Mouse (Mus musculus) heart, adult 11 months (tissue): ENCODE results near the gene Mapk14.

ENCODE experiments used
- DNase-seq: peaks from one replicate; pipeline ENCODE4 v3.0.0; 2022

Mapk14 gene

GRCm38 (mm10) chr17:28690776-28691686 lies at the start of gene Mapk14:
Mapk14 (plus strand) TSS chr17:28691329.
- peak; percentile 100 for DNase-seq

- DNase-seq, result no peak
These were observed 47.4 kb upstream of the Mapk14 start for GRCm38 (mm10) chr17:28643697-28644096.

GRCm38 (mm10) chr17:28644112-28644511 lies 47.0 kb upstream of the Mapk14 start:
- DNase-seq, result no peak

GRCm38 (mm10) chr17:28646221-28646620 lies 44.9 kb upstream of the Mapk14 start:
- DNase-seq, result no peak

- DNase-seq, result no peak
These were observed 42.3 kb upstream of the Mapk14 start for GRCm38 (mm10) chr17:28648607-28649370.

GRCm38 (mm10) chr17:28650268-28650667 lies 40.9 kb upstream of the Mapk14 start:
- DNase-seq, result no peak

GRCm38 (mm10) chr17:28657936-28658335 lies 33.2 kb upstream of the Mapk14 start:
- no peak for DNase-seq

GRCm38 (mm10) chr17:28659564-28659963 lies 31.6 kb upstream of the Mapk14 start:
- no peak for DNase-seq

GRCm38 (mm10) chr17:28682311-28683084 lies 8.6 kb upstream of the Mapk14 start:
- DNase-seq, result no peak

- DNase-seq, result no peak
These were observed 7.5 kb upstream of the Mapk14 start for GRCm38 (mm10) chr17:28683601-28684000.

- DNase-seq, result no peak
These were observed 6.5 kb upstream of the Mapk14 start for GRCm38 (mm10) chr17:28684631-28685030.

GRCm38 (mm10) chr17:28687354-28687753 lies 3.8 kb upstream of the Mapk14 start:
- no peak for DNase-seq

GRCm38 (mm10) chr17:28689586-28690283 lies 1.4 kb upstream of the Mapk14 start, which contains the start of gene Slc26a8:
Slc26a8 (minus strand) TSS chr17:28690233.
- DNase-seq, result no peak

GRCm38 (mm10) chr17:28691687-28692340 lies 685 bp downstream of the Mapk14 start:
- peak; percentile 97 for DNase-seq

- peak; percentile 96 for DNase-seq
These were observed 1.2 kb downstream of the Mapk14 start for GRCm38 (mm10) chr17:28692341-28692710.

- no peak for DNase-seq
These were observed 2.0 kb downstream of the Mapk14 start for GRCm38 (mm10) chr17:28693086-28693485.

- DNase-seq, result no peak
These were observed 2.9 kb downstream of the Mapk14 start for GRCm38 (mm10) chr17:28694078-28694477.

- DNase-seq, result no peak
These were observed 3.7 kb downstream of the Mapk14 start for GRCm38 (mm10) chr17:28694832-28695231.

- no peak for DNase-seq
These were observed 5.5 kb downstream of the Mapk14 start for GRCm38 (mm10) chr17:28696641-28697040.

- peak; percentile 96 for DNase-seq
These were observed 6.4 kb downstream of the Mapk14 start for GRCm38 (mm10) chr17:28697290-28698195.

GRCm38 (mm10) chr17:28698245-28698644 lies 7.1 kb downstream of the Mapk14 start:
- peak; percentile 86 for DNase-seq
